Mouse (Mus musculus): ENCODE measurements around the gene Phex. TPM values are rescaled to one million over a fixed set of nuclear protein-coding genes. Genes with fewer than 3 reads are reported as not detected.

Gene Phex
- polyA plus RNA-seq, 1 experiment = 0.82 TPM

GRCm38 (mm10) chrX:157306796-157307405 lies 108.2 kb downstream of the Phex start:
- no peak for DNase-seq (ENCODE audit: low read depth)
- TF ChIP-seq CTCF (IDR thresholded peaks at IDR 0.05; ENCODE audit: borderline replicate concordance, extremely low read depth, insufficient read depth, insufficient read length) (no peak), POLR2A (IDR thresholded peaks at IDR 0.05; ENCODE audit: borderline replicate concordance, extremely low read depth, insufficient read depth, insufficient read length, poor library complexity, severe bottlenecking) (no peak)

GRCm38 (mm10) chrX:157305852-157306232 lies 109.3 kb downstream of the Phex start:
- no peak for TF ChIP-seq POLR2A (IDR thresholded peaks at IDR 0.05; ENCODE audit: borderline replicate concordance, extremely low read depth, insufficient read depth, insufficient read length, poor library complexity, severe bottlenecking)
- DNase-seq (ENCODE audit: low read depth) = no peak

- peak; percentile 42 for DNase-seq (ENCODE audit: low read depth)
- TF ChIP-seq CTCF (IDR thresholded peaks at IDR 0.05; ENCODE audit: borderline replicate concordance, extremely low read depth, insufficient read depth, insufficient read length) (no peak), POLR2A (IDR thresholded peaks at IDR 0.05; ENCODE audit: borderline replicate concordance, extremely low read depth, insufficient read depth, insufficient read length, poor library complexity, severe bottlenecking) (no peak)
Observed at GRCm38 (mm10) chrX:157305193-157305851, 109.8 kb downstream of the Phex start.

- TF ChIP-seq POLR2A (IDR thresholded peaks at IDR 0.05; ENCODE audit: borderline replicate concordance, extremely low read depth, insufficient read depth, insufficient read length, poor library complexity, severe bottlenecking) = no peak
- no peak for TF ChIP-seq CTCF (IDR thresholded peaks at IDR 0.05; ENCODE audit: borderline replicate concordance, extremely low read depth, insufficient read depth, insufficient read length)
- DNase-seq (ENCODE audit: low read depth) = no peak
Observed at GRCm38 (mm10) chrX:157292411-157292810, 122.7 kb downstream of the Phex start.

- no peak for TF ChIP-seq POLR2A (IDR thresholded peaks at IDR 0.05; ENCODE audit: borderline replicate concordance, extremely low read depth, insufficient read depth, insufficient read length, poor library complexity, severe bottlenecking)
- no peak for TF ChIP-seq CTCF (IDR thresholded peaks at IDR 0.05; ENCODE audit: borderline replicate concordance, extremely low read depth, insufficient read depth, insufficient read length)
- DNase-seq (ENCODE audit: low read depth) = no peak
Observed at GRCm38 (mm10) chrX:157276581-157276980, 138.5 kb downstream of the Phex start.

- no peak for DNase-seq (ENCODE audit: low read depth)
- TF ChIP-seq CTCF (IDR thresholded peaks at IDR 0.05; ENCODE audit: borderline replicate concordance, extremely low read depth, insufficient read depth, insufficient read length) = no peak
- no peak for TF ChIP-seq POLR2A (IDR thresholded peaks at IDR 0.05; ENCODE audit: borderline replicate concordance, extremely low read depth, insufficient read depth, insufficient read length, poor library complexity, severe bottlenecking)
Observed at GRCm38 (mm10) chrX:157273291-157273690, 141.8 kb downstream of the Phex start.

GRCm38 (mm10) chrX:157271609-157272008 lies 143.5 kb downstream of the Phex start:
- DNase-seq (ENCODE audit: low read depth) = no peak
- TF ChIP-seq POLR2A (IDR thresholded peaks at IDR 0.05; ENCODE audit: borderline replicate concordance, extremely low read depth, insufficient read depth, insufficient read length, poor library complexity, severe bottlenecking) (no peak), CTCF (IDR thresholded peaks at IDR 0.05; ENCODE audit: borderline replicate concordance, extremely low read depth, insufficient read depth, insufficient read length) (no peak)

GRCm38 (mm10) chrX:157269726-157270305 lies 145.3 kb downstream of the Phex start:
- TF ChIP-seq POLR2A (IDR thresholded peaks at IDR 0.05; ENCODE audit: borderline replicate concordance, extremely low read depth, insufficient read depth, insufficient read length, poor library complexity, severe bottlenecking) = no peak
- no peak for TF ChIP-seq CTCF (IDR thresholded peaks at IDR 0.05; ENCODE audit: borderline replicate concordance, extremely low read depth, insufficient read depth, insufficient read length)
- peak; percentile 67 for DNase-seq (ENCODE audit: low read depth)

GRCm38 (mm10) chrX:157268141-157268540 lies 147.0 kb downstream of the Phex start:
- DNase-seq (ENCODE audit: low read depth) = peak; percentile 62
- TF ChIP-seq CTCF (IDR thresholded peaks at IDR 0.05; ENCODE audit: borderline replicate concordance, extremely low read depth, insufficient read depth, insufficient read length) (no peak), POLR2A (IDR thresholded peaks at IDR 0.05; ENCODE audit: borderline replicate concordance, extremely low read depth, insufficient read depth, insufficient read length, poor library complexity, severe bottlenecking) (no peak)

GRCm38 (mm10) chrX:157202736-157203135 lies 212.4 kb downstream of the Phex start:
- DNase-seq (ENCODE audit: low read depth) = peak; percentile 8
- TF ChIP-seq CTCF (IDR thresholded peaks at IDR 0.05; ENCODE audit: borderline replicate concordance, extremely low read depth, insufficient read depth, insufficient read length) (no peak), POLR2A (IDR thresholded peaks at IDR 0.05; ENCODE audit: borderline replicate concordance, extremely low read depth, insufficient read depth, insufficient read length, poor library complexity, severe bottlenecking) (no peak)

- no peak for DNase-seq (ENCODE audit: low read depth)
- TF ChIP-seq POLR2A (IDR thresholded peaks at IDR 0.05; ENCODE audit: borderline replicate concordance, extremely low read depth, insufficient read depth, insufficient read length, poor library complexity, severe bottlenecking) = no peak
- no peak for TF ChIP-seq CTCF (IDR thresholded peaks at IDR 0.05; ENCODE audit: borderline replicate concordance, extremely low read depth, insufficient read depth, insufficient read length)
Observed at GRCm38 (mm10) chrX:157184167-157184566, 230.9 kb downstream of the Phex start.

- no peak for TF ChIP-seq POLR2A (IDR thresholded peaks at IDR 0.05; ENCODE audit: borderline replicate concordance, extremely low read depth, insufficient read depth, insufficient read length, poor library complexity, severe bottlenecking)
- TF ChIP-seq CTCF (IDR thresholded peaks at IDR 0.05; ENCODE audit: borderline replicate concordance, extremely low read depth, insufficient read depth, insufficient read length) = no peak
- no peak for DNase-seq (ENCODE audit: low read depth)
Observed at GRCm38 (mm10) chrX:157180845-157181244, 234.3 kb downstream of the Phex start.
